Mouse (Mus musculus) kidney, embryonic 16.5 days (tissue): ENCODE measurements around the gene Bag2. TPM values are rescaled to one million over a fixed set of nuclear protein-coding genes. Genes with fewer than 3 reads are reported as not detected.

Experiments used
- ATAC-seq: fragments of 200-750 bp; cut with Nextera tagmentation; 2 replicates; pipeline ENCODE4 v1.8.0; 2017; ENCODE audit warnings: moderate TSS enrichment; ENCODE audit not compliant: low FRiP score, low TSS enrichment
- H3K27ac ChIP-seq: fragments of 300-500 bp; sonication (generic); 2 replicates; pipeline ENCODE4 v1.5.1; 2014; ENCODE audit warnings: low read length
- H3K27me3 ChIP-seq: fragments of 300-500 bp; sonication (generic); 2 replicates; pipeline ENCODE4 v1.6.1; 2014; ENCODE audit warnings: low read length, control low read depth, mixed read lengths; ENCODE audit not compliant: insufficient read depth
- H3K36me3 ChIP-seq: fragments of 300-500 bp; sonication (generic); 2 replicates; pipeline ENCODE4 v1.6.1; 2014; ENCODE audit warnings: low read length, control low read depth, mixed read lengths; ENCODE audit not compliant: insufficient read depth
- H3K4me1 ChIP-seq: fragments of 300-500 bp; sonication (generic); 2 replicates; pipeline ENCODE4 v1.6.1; 2014; ENCODE audit warnings: low read length, control low read depth, mixed read lengths; ENCODE audit not compliant: insufficient read depth
- H3K4me2 ChIP-seq: fragments of 300-500 bp; sonication (generic); replicated peaks from 2 replicates; pipeline ENCODE4 v1.6.1; 2014; ENCODE audit warnings: low read depth, low read length
- H3K4me3 ChIP-seq: fragments of 300-500 bp; sonication (generic); 2 replicates; pipeline ENCODE4 v1.5.1; 2014; ENCODE audit warnings: mild to moderate bottlenecking, low read length
- H3K9ac ChIP-seq: fragments of 300-500 bp; sonication (generic); replicated peaks from 2 replicates; pipeline ENCODE4 v1.6.1; 2014; ENCODE audit warnings: low read length
- H3K9me3 ChIP-seq: fragments of 300-500 bp; sonication (generic); 2 replicates; pipeline ENCODE4 v1.6.1; 2016; ENCODE audit warnings: low read length, control low read depth
- WGBS: fragments of 180-500 bp; shearing (Covaris S2); extraction: QIAGEN DNeasy Blood & Tissue Kit; methylation state at CpG from one replicate; pipeline ENCODE4 v1.1.7; 2014; 5-methylcytosine and 5-hydroxymethylcytosine counted together
- polyA plus RNA-seq: library from polyadenylated mRNA; unstranded; fragments of >200 nt; fragmentation: Nextera tagmentation; extraction: Ambion mirVana; gene quantifications from 2 replicates; pipeline ENCODE4 v1.2.1, GENCODE M21; 2015

Gene Bag2
- polyA plus RNA-seq, 1 experiment from 2014 or later, result 105 TPM

DNA sequence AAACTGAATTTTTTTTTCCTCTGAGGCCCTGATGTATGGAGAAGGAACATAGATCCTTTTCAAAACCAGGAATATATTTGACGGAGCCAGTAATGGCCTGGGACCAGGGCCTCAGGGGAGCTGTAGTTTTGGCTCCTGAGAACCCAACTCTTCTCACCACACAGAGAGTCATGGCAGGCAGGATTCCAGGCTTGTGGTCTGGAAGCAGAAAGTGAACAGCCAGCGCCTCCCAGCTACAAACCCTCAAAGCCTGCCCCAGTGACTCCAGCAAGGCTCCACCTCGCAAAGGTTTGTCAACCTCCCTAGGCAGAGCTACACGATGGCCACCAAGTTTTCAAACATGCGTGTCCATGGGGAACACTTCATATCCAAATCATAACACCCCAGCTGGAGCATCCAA is 45.6 kb downstream of the Bag2 start:
- no peaks in the 10 kb centered on the region for H3K36me3 ChIP-seq
- no peaks in the 10 kb centered on the region for H3K4me1 ChIP-seq
- H3K4me2 ChIP-seq, result no peak overlapping the region
- H3K9me3 ChIP-seq, result no peaks in the 10 kb centered on the region
- 0 out of 2 replicates have a peak, but pooled peaks cover 4% of the 10 kb centered on the region for H3K27me3 ChIP-seq
- WGBS, result 89% methylated on average over 5 of the region's 5 CpGs
- H3K4me3 ChIP-seq, result no peak overlapping the region
- no peak overlapping the region for H3K27ac ChIP-seq
- no peak overlapping the region for H3K9ac ChIP-seq
- ATAC-seq, result no peak

DNA sequence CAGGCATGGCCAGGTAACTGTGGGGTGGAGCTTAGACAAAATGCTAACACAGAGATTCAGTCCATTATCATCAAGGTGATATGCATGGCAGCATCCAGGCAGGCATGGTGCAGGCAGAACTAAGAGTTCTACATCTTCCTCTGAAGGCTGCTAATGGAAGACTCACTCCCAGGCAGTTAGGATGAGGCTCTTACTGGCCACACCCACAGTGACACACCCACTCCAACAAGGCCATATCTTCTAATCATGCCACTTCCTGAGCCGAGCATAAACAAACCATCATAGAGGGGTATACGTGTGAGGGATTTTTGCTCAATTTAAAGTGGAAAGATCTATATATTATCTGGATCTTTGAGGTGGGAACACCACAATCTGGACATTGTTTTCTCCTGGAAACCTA is 48.0 kb downstream of the Bag2 start:
- 0 out of 2 replicates have a peak, but pooled peaks cover 4% of the 10 kb centered on the region for H3K27me3 ChIP-seq
- no peaks in the 10 kb centered on the region for H3K36me3 ChIP-seq
- no peak overlapping the region for H3K4me2 ChIP-seq
- H3K9ac ChIP-seq, result no peak overlapping the region
- H3K4me1 ChIP-seq, result no peaks in the 10 kb centered on the region
- H3K27ac ChIP-seq, result no peak overlapping the region
- no peak for ATAC-seq
- no peak overlapping the region for H3K4me3 ChIP-seq
- WGBS, result 65% methylated on average over 2 of the region's 2 CpGs
- H3K9me3 ChIP-seq, result no peaks in the 10 kb centered on the region

DNA sequence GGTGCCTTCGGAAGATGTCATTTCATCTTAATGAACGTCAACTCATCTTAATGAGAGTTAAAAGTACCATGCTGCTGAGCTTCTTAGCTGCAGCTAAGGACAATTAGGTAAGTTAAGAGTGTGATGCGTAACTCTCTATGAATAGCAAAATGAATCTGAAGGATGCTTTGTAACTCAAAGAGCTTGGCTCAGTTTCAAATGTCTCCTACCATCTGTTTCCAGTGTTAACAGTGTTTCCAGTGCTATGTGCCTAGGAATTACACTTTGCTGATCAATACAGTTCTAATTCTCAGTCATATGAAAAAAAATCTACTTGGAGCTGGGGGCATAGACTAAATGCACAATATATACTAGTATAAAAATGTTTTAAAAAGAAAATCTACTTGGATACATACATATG is 56.4 kb downstream of the Bag2 start:
- Histone ChIP-seq H3K27ac (no peak overlapping the region), H3K27me3 (no peaks in the 10 kb centered on the region), H3K4me3 (no peak overlapping the region), H3K4me2 (no peak overlapping the region), H3K9ac (no peak overlapping the region), H3K4me1 (no peaks in the 10 kb centered on the region), H3K9me3 (no peaks in the 10 kb centered on the region), H3K36me3 (no peaks in the 10 kb centered on the region)
- no peak for ATAC-seq
- WGBS, result 88% methylated on average over 3 of the region's 3 CpGs

GRCm38 (mm10) chr1:33696016-33696415 is 61.6 kb downstream of the Bag2 start:
- Histone ChIP-seq H3K27me3 (no peaks in the 10 kb centered on the region), H3K27ac (no peak overlapping the region), H3K9me3 (no peaks in the 10 kb centered on the region), H3K4me2 (no peak overlapping the region), H3K4me3 (no peak overlapping the region), H3K4me1 (no peaks in the 10 kb centered on the region), H3K9ac (no peak overlapping the region), H3K36me3 (no peaks in the 10 kb centered on the region)
- WGBS, result 81% methylated on average over 2 of the region's 2 CpGs
- ATAC-seq, result no peak

Other genes starting within 250 kb of the Bag2 start
- gene Prim2, start 88.0 kb downstream of the Bag2 start, polyA plus RNA-seq, result 35.8 and 36.3 TPM in 2 replicates
- gene Rab23, start 37.9 kb downstream of the Bag2 start, polyA plus RNA-seq, result 26.8 and 27.5 TPM in 2 replicates
- 26.4 and 28.3 TPM in 2 replicates for gene Zfp451, start 56.8 kb upstream of the Bag2 start, polyA plus RNA-seq
- 0.19 and 0.40 TPM in 2 replicates for gene Bend6, start 150.0 kb upstream of the Bag2 start, polyA plus RNA-seq
- 23.4 and 28.0 TPM in 2 replicates for gene Dst, start 150.4 kb upstream of the Bag2 start, polyA plus RNA-seq